Mouse (Mus musculus) bone marrow macrophage, adult 2 months (primary cell): ENCODE measurements at regions not wholly inside any gene's neighbourhood (a gene's known extent, or its start where the extent isn't known, plus 50 kb on each side); places are given as distances from the start of the nearest gene placed in this dataset.
"Not testable (repeated sequence)": the region's sequence is repeated elsewhere in the genome, so short reads cannot be mapped to it uniquely, and the experiment has no call there.

Experiments
- CTCF ChIP-seq: IDR thresholded peaks from 2 replicates; pipeline ENCODE4 v1.5.1; 2012; ENCODE audit warnings: low read depth, mild to moderate bottlenecking, low read length, moderate library complexity
- POLR2A ChIP-seq: IDR thresholded peaks from 2 replicates; pipeline ENCODE4 v1.6.1; 2012; ENCODE audit warnings: mild to moderate bottlenecking, low read depth, low read length, borderline replicate concordance

DNA sequence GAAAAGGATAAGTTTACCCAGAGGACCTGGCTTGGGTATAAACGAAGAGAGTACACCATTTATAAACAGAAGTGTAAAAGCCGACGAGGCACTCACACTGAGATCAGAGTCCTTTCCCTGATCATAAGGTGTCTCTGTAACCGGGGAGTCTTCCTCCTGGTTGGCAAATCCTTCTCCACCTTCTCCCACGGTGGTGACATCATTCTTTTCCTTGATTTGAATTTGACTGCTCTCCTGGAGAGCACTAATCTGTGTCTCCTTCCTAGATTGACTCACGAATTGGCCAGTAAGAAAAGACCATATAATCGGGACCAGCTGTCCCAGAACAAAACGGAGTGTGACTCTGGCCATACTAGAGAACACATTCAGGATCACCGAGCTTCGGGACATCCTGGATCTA, 83.9 kb downstream of the 9530068E07Rik start:
- not testable (repeated sequence) for TF ChIP-seq POLR2A, CTCF
